Mouse (Mus musculus) olfactory bulb, adult 2 months (tissue): ENCODE data around the gene Med9. TPM values are rescaled to one million over a fixed set of nuclear protein-coding genes. Genes with fewer than 3 reads are reported as not detected.
"Not testable (repeated sequence)": the region's sequence is repeated elsewhere in the genome, so short reads cannot be mapped to it uniquely, and the experiment has no call there.

ENCODE experiments used
- H3K27ac ChIP-seq: fragments of 200-500 bp; 2 replicates; pipeline ENCODE4 v1.5.1; 2012; ENCODE audit warnings: low read depth, low read length; ENCODE audit not compliant: insufficient read depth
- H3K4me1 ChIP-seq: fragments of 200-500 bp; 2 replicates; pipeline ENCODE4 v1.6.1; 2012; ENCODE audit warnings: low read length; ENCODE audit not compliant: control insufficient read depth, insufficient read depth
- H3K4me3 ChIP-seq: fragments of 200-500 bp; 2 replicates; pipeline ENCODE4 v1.5.1; 2012; ENCODE audit warnings: mild to moderate bottlenecking, low read depth, low read length, moderate library complexity; ENCODE audit not compliant: insufficient read depth
- CTCF ChIP-seq: fragments of 200-500 bp; IDR thresholded peaks from 2 replicates; pipeline ENCODE4 v1.5.1; 2012; ENCODE audit warnings: low read depth, mild to moderate bottlenecking, low read length, moderate library complexity; ENCODE audit not compliant: insufficient read depth
- POLR2A ChIP-seq: fragments of 200-500 bp; IDR thresholded peaks from 2 replicates; pipeline ENCODE4 v1.6.1; 2012; ENCODE audit warnings: mild to moderate bottlenecking, low read depth, low read length, moderate library complexity; ENCODE audit not compliant: insufficient read depth
- WGBS: fragments of 180-500 bp; shearing (Covaris S2); methylation state at CpG from one replicate; pipeline ENCODE4 v1.1.7; 2018; 5-methylcytosine and 5-hydroxymethylcytosine counted together
- polyA plus RNA-seq: library from polyadenylated mRNA; stranded (reverse); fragments of >200 nt; gene quantifications from 2 replicates; pipeline ENCODE4 v1.2.4, GENCODE M21; 2012; ENCODE audit warnings: low replicate concordance; ENCODE audit not compliant: missing spikeins, insufficient read depth, insufficient read length

Gene Med9
- polyA plus RNA-seq, 1 experiment: not detected

DNA sequence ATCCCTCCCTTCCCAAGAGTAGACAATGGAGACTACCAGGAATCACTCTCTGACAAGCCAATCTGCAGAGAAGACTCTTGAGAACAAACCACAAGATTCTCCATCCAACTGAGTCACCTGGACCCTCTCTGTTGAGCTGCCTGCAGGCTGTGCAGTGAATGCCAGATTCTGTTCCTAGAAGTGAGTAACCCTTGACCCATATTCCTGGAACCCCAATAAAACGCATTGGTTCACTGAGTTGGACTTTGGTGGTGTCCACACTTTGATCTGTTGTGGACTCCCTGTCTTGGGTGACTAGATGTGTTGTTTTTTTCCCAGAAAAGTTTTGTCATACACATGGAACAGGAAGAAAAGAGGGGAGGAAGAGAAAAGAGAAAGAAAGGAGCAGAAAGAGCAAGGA is 8.2 kb upstream of the Med9 start:
- Histone ChIP-seq H3K27ac (no peak overlapping the region), H3K4me1 (0 out of 2 replicates have a peak, but pooled peaks cover 3% of the 10 kb centered on the region), H3K4me3 (no peak overlapping the region)
- WGBS: 84% methylated on average over 1 of the region's 1 CpGs
- TF ChIP-seq POLR2A (no peak), CTCF (no peak)

DNA sequence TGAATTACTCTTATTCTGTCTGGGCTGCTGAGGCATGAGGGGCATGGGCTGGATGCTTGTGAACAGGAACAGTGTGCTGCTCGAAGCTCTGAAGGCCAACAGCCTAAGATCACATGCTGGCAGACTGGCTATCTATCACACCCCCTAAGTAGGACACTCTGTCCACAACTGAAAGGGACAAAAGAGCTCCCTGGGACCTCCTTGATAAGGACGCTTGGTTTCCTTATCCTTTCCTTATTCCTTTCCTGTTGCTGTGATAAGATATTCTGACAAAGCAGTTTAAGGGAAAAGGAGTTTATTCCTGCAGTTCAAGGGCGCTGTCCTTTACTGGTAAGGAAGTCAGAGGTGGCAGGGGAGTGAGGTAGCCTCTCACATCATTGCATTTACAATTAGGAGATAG is 7.4 kb upstream of the Med9 start:
- Histone ChIP-seq H3K4me1 (no peaks in the 10 kb centered on the region), H3K4me3 (no peak overlapping the region), H3K27ac (no peak overlapping the region)
- WGBS: 72% methylated on average over 3 of the region's 3 CpGs
- TF ChIP-seq CTCF (no peak), POLR2A (no peak)

DNA sequence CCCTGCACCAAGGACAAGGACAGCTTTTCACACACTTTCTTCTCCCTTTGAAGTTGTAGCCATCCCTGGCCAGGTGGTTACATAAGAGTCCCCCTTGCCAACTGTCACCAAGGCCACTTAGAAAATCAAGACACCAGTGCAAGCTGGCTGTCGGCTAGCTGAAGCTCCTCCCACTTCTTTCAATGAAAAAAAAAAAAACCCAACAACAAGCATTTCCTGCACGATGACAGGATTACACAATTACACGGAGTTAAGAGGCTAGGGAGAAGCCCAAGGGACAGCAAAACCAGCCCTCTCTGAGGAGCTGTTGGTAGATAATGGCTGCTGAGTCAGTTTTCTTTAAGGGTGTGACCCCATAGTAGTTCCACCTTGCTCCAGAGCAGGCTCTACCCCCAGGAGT is 6.6 kb upstream of the Med9 start:
- WGBS: 20% methylated on average over 3 of the region's 3 CpGs
- TF ChIP-seq CTCF (no peak), POLR2A (no peak)
- Histone ChIP-seq H3K4me1 (peaks cover 2% of the 10 kb centered on the region; the same call in 1 of the 2 replicates), H3K27ac (no peak overlapping the region), H3K4me3 (no peak overlapping the region)

DNA sequence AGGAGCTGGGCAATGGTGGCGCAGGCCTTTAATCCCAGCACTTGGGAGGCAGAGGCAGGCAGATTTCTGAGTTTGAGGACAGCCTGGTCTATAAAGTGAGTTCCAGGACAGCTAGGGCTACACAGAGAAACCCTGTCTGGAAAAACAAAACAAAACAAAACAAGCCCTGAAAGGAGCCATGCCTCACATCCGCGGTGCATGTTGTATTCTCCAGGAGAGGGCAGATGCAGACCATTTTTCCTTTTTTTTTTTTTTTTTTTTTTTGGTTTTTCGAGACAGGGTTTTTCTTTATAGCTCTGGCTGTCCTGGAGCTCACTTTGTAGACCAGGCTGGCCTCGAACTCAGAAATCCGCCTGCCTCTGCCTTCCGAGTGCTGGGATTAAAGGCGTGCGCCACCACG is 3.2 kb upstream of the Med9 start:
- WGBS: 86% methylated on average over 10 of the region's 10 CpGs
- H3K4me3 ChIP-seq, H3K27ac ChIP-seq, H3K4me1 ChIP-seq: not testable (repeated sequence)

DNA sequence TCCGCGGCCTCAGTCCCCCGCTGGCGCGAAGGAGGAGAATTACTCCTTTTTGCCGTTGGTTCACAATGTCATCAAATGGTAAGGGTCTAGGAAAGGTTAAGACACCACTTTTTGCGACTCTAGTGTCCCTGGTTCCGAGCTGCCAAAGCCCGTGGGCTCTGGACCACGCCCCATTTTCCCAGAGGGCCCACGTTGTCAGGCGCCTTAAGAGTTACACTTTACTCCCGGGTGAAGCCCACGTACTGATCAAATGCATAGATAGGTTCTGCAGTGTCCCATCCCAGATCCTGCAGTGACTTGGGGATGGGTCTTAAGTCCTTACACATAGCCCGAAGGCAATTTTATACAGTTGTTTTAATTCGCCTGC is 378 bp downstream of the Med9 start:
- H3K4me1 ChIP-seq: peaks cover 11% of the 10 kb centered on the region; the same call in 1 of the 2 replicates
- WGBS: 2% methylated on average over 16 of the region's 16 CpGs
- H3K27ac ChIP-seq: no peak overlapping the region
- TF ChIP-seq CTCF (no peak), POLR2A (no peak)
- peak overlapping the region; percentile 76 for H3K4me3 ChIP-seq

DNA sequence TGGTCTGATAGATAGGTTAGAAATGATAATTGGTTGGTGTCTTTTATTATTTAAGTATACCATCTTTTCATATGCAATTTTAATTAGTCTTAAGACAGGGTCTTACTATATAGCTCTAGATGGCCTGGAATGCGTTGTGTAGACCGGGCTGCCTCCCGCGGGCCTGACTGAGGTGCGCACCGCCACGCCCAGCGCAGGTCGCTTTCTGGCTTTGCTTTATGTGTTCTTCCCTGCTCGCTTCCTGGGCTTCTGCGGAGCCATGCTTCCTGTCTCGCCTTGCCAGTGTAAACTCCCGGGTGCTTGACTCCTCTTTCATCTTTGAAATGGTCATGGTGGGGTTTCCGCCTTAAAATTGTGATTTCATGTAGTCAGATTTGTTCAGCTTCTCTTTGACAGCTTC is 4.9 kb downstream of the Med9 start:
- peaks cover 15% of the 10 kb centered on the region for H3K4me1 ChIP-seq
- TF ChIP-seq CTCF (no peak), POLR2A (no peak)
- no peak overlapping the region for H3K27ac ChIP-seq
- no peak overlapping the region for H3K4me3 ChIP-seq
- 89% methylated on average over 14 of the region's 14 CpGs for WGBS

DNA sequence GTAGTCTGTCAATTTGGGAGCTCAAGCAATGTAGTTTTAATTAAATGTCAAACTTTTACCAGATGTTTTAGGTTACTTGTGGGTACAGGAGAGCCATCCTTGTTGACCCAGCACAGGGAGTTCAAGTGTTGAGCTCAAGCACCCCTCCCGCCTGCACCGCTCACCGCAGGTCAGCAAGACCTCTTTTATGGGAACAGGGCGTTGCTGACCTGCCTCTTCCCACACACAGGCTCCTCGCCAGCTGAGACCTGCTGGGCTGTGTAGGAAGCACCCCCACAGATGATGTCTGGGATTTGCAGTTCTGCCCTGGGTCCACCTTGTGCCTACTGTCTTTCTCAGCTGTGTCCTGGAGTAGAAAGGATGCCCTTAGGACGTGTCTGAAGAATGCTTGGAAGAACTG is 8.7 kb downstream of the Med9 start:
- TF ChIP-seq CTCF: no peak
- no peak for TF ChIP-seq POLR2A
- Histone ChIP-seq H3K4me3 (no peak overlapping the region), H3K27ac (no peak overlapping the region), H3K4me1 (peaks cover 36% of the 10 kb centered on the region)
- 81% methylated on average over 6 of the region's 6 CpGs for WGBS

DNA sequence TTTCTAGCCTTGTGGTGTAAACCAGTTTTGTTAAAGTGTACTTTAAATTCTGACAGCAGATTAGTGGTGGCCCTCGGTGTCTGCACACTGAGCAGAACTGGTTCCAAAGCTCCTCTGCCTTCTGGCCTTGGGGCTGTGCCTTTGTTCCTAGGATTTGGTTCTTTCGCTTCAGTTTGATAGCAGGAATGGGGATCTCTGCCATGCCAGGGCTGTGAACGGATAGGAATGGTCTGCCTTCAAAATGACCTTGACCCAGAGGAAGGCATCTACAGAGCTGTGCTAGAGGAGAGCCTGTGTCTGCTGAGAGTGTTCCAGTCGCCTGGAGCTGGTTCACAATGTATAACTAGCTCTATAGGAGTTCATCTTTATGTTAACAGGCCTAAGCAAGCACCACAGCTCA is 11.4 kb downstream of the Med9 start:
- Histone ChIP-seq H3K4me3 (no peak overlapping the region), H3K27ac (peak overlapping the region; percentile 22; the same call in 1 of the 2 replicates), H3K4me1 (peaks cover 46% of the 10 kb centered on the region)
- WGBS: 75% methylated on average over 4 of the region's 4 CpGs
- no peak for TF ChIP-seq POLR2A
- no peak for TF ChIP-seq CTCF

DNA sequence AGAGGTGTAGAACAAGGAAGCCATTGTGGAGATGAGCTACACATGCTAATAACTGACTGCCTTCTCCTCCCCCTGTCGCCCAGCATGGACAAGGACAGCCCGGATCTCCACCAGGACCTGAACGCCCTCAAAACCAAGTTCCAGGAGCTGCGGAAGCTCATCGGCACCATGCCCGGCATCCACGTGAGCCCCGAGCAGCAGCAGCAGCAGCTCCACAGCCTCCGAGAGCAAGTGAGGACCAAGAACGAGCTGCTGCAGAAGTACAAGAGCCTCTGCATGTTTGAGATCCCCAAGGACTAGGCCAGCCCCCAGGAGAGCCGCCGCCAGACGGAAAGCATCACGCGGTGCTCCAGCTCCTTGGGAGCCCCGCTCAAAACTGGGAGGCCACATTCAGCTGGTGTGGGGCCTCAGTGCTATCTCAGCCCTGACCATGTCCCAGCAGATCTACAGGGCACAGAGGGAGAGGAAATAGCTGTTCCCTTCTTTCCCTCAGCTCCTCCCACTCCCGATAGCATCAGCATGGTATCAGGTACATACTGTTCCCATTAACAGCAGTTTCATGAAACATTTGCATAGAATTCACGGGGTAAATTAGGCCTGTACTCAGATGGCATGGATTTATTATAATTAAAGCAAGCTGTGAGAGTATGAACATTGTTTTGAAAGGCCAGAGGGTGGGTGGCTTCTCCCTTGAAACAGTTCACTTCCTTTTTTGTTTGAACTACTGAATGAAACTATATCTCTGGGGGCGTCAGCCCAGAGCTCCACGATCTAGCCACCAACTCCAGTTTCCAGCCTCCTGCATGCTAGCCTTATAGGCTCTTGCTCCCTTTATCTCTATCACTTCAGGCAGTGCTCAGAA is 12.7 kb downstream of the Med9 start:
- no peak for TF ChIP-seq POLR2A
- TF ChIP-seq CTCF: no peak
- Histone ChIP-seq H3K27ac (peak overlapping the region; percentile 30; the same call in 1 of the 2 replicates), H3K4me3 (no peak overlapping the region), H3K4me1 (peaks cover 55% of the 10 kb centered on the region)
- WGBS: 74% methylated on average over 20 of the region's 20 CpGs

DNA sequence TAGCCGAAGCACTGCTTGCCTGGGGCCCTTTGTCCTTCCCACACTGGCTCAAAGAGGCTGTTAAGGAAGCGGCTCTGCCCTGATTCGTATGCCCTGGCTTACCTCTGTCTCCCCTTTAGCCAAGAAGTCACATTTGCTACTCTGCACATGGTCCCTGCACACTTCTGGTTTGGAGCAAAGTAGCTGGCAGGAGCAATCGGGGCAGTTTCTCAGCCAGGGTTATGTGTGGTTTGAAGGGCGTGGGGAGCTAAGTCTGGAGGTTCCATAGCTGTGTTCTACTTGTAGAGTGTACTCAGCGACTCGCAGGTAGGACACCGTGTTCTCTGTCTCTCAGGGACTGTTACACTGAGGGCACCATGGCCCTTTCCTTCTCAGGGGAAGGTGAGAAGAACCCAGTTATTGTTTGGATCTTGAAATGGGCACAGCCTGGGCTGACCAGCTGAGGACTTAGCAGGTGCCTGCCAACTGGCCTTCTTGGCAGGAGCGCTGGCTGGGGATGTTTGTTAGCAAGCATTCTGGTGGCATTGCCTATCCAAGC is 13.4 kb downstream of the Med9 start:
- H3K4me1 ChIP-seq: peaks cover 56% of the 10 kb centered on the region
- H3K27ac ChIP-seq: peak overlapping the region; percentile 19; the same call in 1 of the 2 replicates
- WGBS: 78% methylated on average over 9 of the region's 9 CpGs
- no peak for TF ChIP-seq CTCF
- no peak for TF ChIP-seq POLR2A
- no peak overlapping the region for H3K4me3 ChIP-seq
